Mouse (Mus musculus): Measurements from ENCODE around the gene Pigq.

GRCm38 (mm10) chr17:25914295-25914694 is 30.4 kb downstream of the Pigq start:
- no peak for TF ChIP-seq POLR2A (IDR thresholded peaks at IDR 0.05; ENCODE audit: low read depth, low read length)
- no peak for TF ChIP-seq IRF4 (IDR thresholded peaks at IDR 0.05; ENCODE audit: low read depth, low read length)
- no peak for TF ChIP-seq SMC3 (IDR thresholded peaks at IDR 0.05; ENCODE audit: low read depth, low read length)
- TF ChIP-seq CHD2 (IDR thresholded peaks at IDR 0.05; ENCODE audit: low read length): no peak
- TF ChIP-seq RAD21 (IDR thresholded peaks at IDR 0.05; ENCODE audit: low read depth, low read length): no peak
